ENCODE assay signal across 15 mouse cellular contexts in the genomic region with DNA sequence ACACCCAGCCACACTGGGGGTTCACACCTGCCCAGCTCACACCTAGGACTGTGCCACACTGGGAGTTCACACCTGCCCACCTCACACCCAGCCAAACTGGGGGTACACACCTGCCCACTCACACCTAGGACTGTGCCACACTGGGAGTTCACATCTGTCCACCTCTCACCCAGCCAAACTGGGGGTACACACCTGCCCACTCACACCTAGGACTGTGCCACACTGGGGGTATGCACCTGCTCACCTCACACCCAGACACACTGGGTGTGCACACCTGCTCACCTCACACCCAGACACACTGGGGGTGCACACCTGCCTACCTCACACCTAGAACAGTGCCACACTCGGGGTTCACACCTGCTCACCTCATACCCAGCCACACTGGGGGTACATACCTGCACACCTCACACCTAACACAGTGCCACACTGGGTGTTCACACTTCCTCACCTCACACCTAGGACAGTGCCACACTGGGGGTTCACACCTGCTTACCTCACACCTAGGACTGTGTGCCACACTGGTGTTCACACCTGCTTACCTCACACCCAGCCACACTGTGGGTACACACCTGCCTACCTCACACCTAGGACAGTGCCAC. TPM values are rescaled to one million over a fixed set of nuclear protein-coding genes. Genes with fewer than 3 reads are reported as not detected.
A peak's percentile ranks its signal among the peaks of the same experiment; 100 is the strongest.
DNase-seq lines count a peak whose midpoint lies in the region; ATAC-seq and TF ChIP-seq lines count a peak whose summit lies in the region.
"Had no signal": no experiment of that assay in that cellular context is flagged by ENCODE, and none has a peak within 500 bp of the region (broad histone marks: within the 10 kb centered on the region; RNA-seq: fewer than 3 reads in every experiment).

No protein-coding gene starts in this region.

- no peaks in the 10 kb centered on the region for H3K4me1 ChIP-seq in intestine, embryonic 14.5 days (replicated peaks; ENCODE audit: control insufficient read depth, insufficient read depth, low read length)
- H3K4me1 ChIP-seq in intestine, postnatal 0 days (replicated peaks; ENCODE audit: control insufficient read depth, insufficient read depth, low read length) = no peaks in the 10 kb centered on the region
- H3K4me1 ChIP-seq in neural tube, embryonic 11.5 days (ENCODE audit: control insufficient read depth, insufficient read depth, low read length) = no peaks in the 10 kb centered on the region
- H3K4me1 ChIP-seq in midbrain, embryonic 12.5 days = no peaks in the 10 kb centered on the region
- peaks cover 4% of the 10 kb centered on the region for H3K4me1 ChIP-seq in thymus, adult 2 months (replicated peaks; ENCODE audit: control insufficient read depth, insufficient read depth, low read length)

- intact Hi-C loops in left cerebral cortex, postnatal 10 days (cut with DNase I) = no loop called here

- no peak for DNase-seq in intestine, embryonic 14.5 days (ENCODE audit: low spot score)
- no peak for DNase-seq in neural tube, embryonic 11.5 days (ENCODE audit: low spot score)
- DNase-seq in neural tube, embryonic 10.5 days (ENCODE audit: extremely low spot score, low spot score) = no peak
- DNase-seq in thymus, adult 2 months = no peak
- DNase-seq in right cerebral cortex, adult 18-20 months = no peak
- no peak for DNase-seq in left cerebral cortex, postnatal 10 days (ENCODE audit: extremely low spot score in 1 of 2, low spot score in 2 of 2)
- DNase-seq: cerebellum, adult 9-11 months; kidney, adult 8-10 months; lung, postnatal 4 days; thymus, postnatal 36 days had no signal

- no peaks in the 10 kb centered on the region for H3K36me3 ChIP-seq in intestine, embryonic 14.5 days (ENCODE audit: control insufficient read depth, insufficient read depth, low read length)
- no peaks in the 10 kb centered on the region for H3K36me3 ChIP-seq in intestine, postnatal 0 days (ENCODE audit: control insufficient read depth, insufficient read depth)
- H3K36me3 ChIP-seq in neural tube, embryonic 11.5 days (ENCODE audit: control insufficient read depth, insufficient read depth, low read length) = no peaks in the 10 kb centered on the region
- no peaks in the 10 kb centered on the region for H3K36me3 ChIP-seq in midbrain, embryonic 12.5 days
- H3K36me3 ChIP-seq in thymus, adult 2 months (ENCODE audit: control insufficient read depth, insufficient read depth, low read length) = no peaks in the 10 kb centered on the region

- TF ChIP-seq POLR2A in thymus, adult 2 months (IDR thresholded peaks at IDR 0.05; ENCODE audit: control insufficient read depth, extremely low read depth, insufficient read depth, low read length, poor library complexity) = no peak

- no peak for TF ChIP-seq CTCF in intestine, postnatal 0 days (IDR thresholded peaks at IDR 0.05; ENCODE audit: low read depth)
- TF ChIP-seq CTCF in thymus, adult 2 months (IDR thresholded peaks at IDR 0.05; ENCODE audit: borderline replicate concordance, control insufficient read depth, extremely low read depth, insufficient read depth, low read length, poor library complexity) = no peak

- no peaks in the 10 kb centered on the region for H3K27me3 ChIP-seq in intestine, embryonic 14.5 days (replicated peaks; ENCODE audit: control insufficient read depth, insufficient read depth, low read length)
- H3K27me3 ChIP-seq in intestine, postnatal 0 days (replicated peaks; ENCODE audit: control insufficient read depth, insufficient read depth, low read length) = peaks cover 4% of the 10 kb centered on the region; the same call in 1 of the 2 replicates
- H3K27me3 ChIP-seq in neural tube, embryonic 11.5 days (ENCODE audit: control insufficient read depth, insufficient read depth, low read length) = no peaks in the 10 kb centered on the region
- no peaks in the 10 kb centered on the region for H3K27me3 ChIP-seq in midbrain, embryonic 12.5 days
- H3K27me3 ChIP-seq in thymus, adult 2 months (ENCODE audit: control insufficient read depth, insufficient read depth, low read length) = no peaks in the 10 kb centered on the region

- ATAC-seq in intestine, embryonic 14.5 days (replicated peaks; ENCODE audit: low FRiP score, low TSS enrichment, low read depth) = 0 out of 2 replicates have a peak, but pooled peaks have one; percentile 25
- no peak for ATAC-seq in intestine, postnatal 0 days
- peak; percentile 41; the same call in 1 of the 2 replicates for ATAC-seq in neural tube, embryonic 11.5 days (ENCODE audit: insufficient read depth, low FRiP score, low TSS enrichment)
- 0 out of 2 replicates have a peak, but pooled peaks have one; percentile 19 for ATAC-seq in midbrain, embryonic 12.5 days (ENCODE audit: low FRiP score, low read depth)

- WGBS in intestine, embryonic 14.5 days = 59% methylated on average over 1 of the region's 1 CpGs
- 57% methylated on average over 1 of the region's 1 CpGs for WGBS in intestine, postnatal 0 days
- WGBS in neural tube, embryonic 11.5 days = 56% methylated on average over 1 of the region's 1 CpGs
- 41% methylated on average over 1 of the region's 1 CpGs for WGBS in midbrain, embryonic 12.5 days
- 69% methylated on average over 1 of the region's 1 CpGs for whole genome bisulfite sequencing in thymus, adult 2 months

- H3K4me2 ChIP-seq in intestine, embryonic 14.5 days (ENCODE audit: low read length) = no peak overlapping the region
- no peak overlapping the region for H3K4me2 ChIP-seq in intestine, postnatal 0 days (replicated peaks; ENCODE audit: low read depth)
- no peak overlapping the region for H3K4me2 ChIP-seq in neural tube, embryonic 11.5 days (ENCODE audit: low read depth)
- no peak overlapping the region for H3K4me2 ChIP-seq in midbrain, embryonic 12.5 days (replicated peaks)

- no peak overlapping the region for H3K27ac ChIP-seq in intestine, embryonic 14.5 days (ENCODE audit: low read depth)
- H3K27ac ChIP-seq in intestine, postnatal 0 days (ENCODE audit: low read depth, low read length) = no peak overlapping the region
- no peak overlapping the region for H3K27ac ChIP-seq in neural tube, embryonic 11.5 days (ENCODE audit: low read depth, low read length)
- no peak overlapping the region for H3K27ac ChIP-seq in midbrain, embryonic 12.5 days (replicated peaks)
- H3K27ac ChIP-seq in thymus, adult 2 months (ENCODE audit: control insufficient read depth, insufficient read depth, low read length) = no peak overlapping the region

- no peak overlapping the region for H3K4me3 ChIP-seq in intestine, embryonic 14.5 days (ENCODE audit: low read depth, low read length)
- H3K4me3 ChIP-seq in intestine, postnatal 0 days (ENCODE audit: low read depth, low read length) = no peak overlapping the region
- H3K4me3 ChIP-seq in neural tube, embryonic 11.5 days (ENCODE audit: low read depth, low read length) = no peak overlapping the region
- H3K4me3 ChIP-seq in midbrain, embryonic 12.5 days = no peak overlapping the region
- H3K4me3 ChIP-seq in thymus, adult 2 months (ENCODE audit: control insufficient read depth, insufficient read depth, low read length) = no peak overlapping the region

- 0 out of 2 replicates have a peak, but pooled peaks cover 2% of the 10 kb centered on the region for H3K9me3 ChIP-seq in intestine, embryonic 14.5 days (ENCODE audit: control insufficient read depth, low read length)
- H3K9me3 ChIP-seq in intestine, postnatal 0 days (ENCODE audit: control insufficient read depth) = no peaks in the 10 kb centered on the region
- no peaks in the 10 kb centered on the region for H3K9me3 ChIP-seq in neural tube, embryonic 11.5 days (ENCODE audit: control insufficient read depth, low read length)
- no peaks in the 10 kb centered on the region for H3K9me3 ChIP-seq in midbrain, embryonic 12.5 days

- H3K9ac ChIP-seq in intestine, embryonic 14.5 days (ENCODE audit: low read length) = no peak overlapping the region
- no peak overlapping the region for H3K9ac ChIP-seq in intestine, postnatal 0 days (ENCODE audit: low read depth, low read length)
- no peak overlapping the region for H3K9ac ChIP-seq in neural tube, embryonic 11.5 days (ENCODE audit: low read length)
- no peak overlapping the region for H3K9ac ChIP-seq in midbrain, embryonic 12.5 days (replicated peaks)

RNA-seq across cellular contexts. Expression of a gene that starts 35.3 kb away (rescaled TPM):
- polyA plus RNA-seq in intestine, embryonic 14.5 days (2014; fragmentation: Nextera tagmentation; extraction: Ambion mirVana) = not detected in 2 replicates
- polyA plus RNA-seq in intestine, postnatal 0 days (2015; fragmentation: Nextera tagmentation; extraction: Ambion mirVana) = 0.34 TPM in 1 of 2 replicates, not detected in the other
- polyA plus RNA-seq in neural tube, embryonic 11.5 days (2014; fragmentation: Nextera tagmentation; extraction: Ambion mirVana) = not detected in 2 replicates
- polyA plus RNA-seq in midbrain, embryonic 12.5 days (2016; fragmentation: Nextera tagmentation; extraction: Ambion mirVana) = not detected in 2 replicates
- 0.31 and 0.62 TPM in 2 replicates for polyA plus RNA-seq in thymus, adult 2 months (2012; rRNA removed)
- under 1 TPM; 0.87 to 0.97 TPM for total RNA-seq in left cerebral cortex, postnatal 10 days (2021)
- total RNA-seq: gastrocnemius, adult 18-20 months; neutrophil, adult 5-6 weeks had no signal
- polyA plus RNA-seq: heart, embryonic 14.5 days had no signal

RNA-seq across cellular contexts. Expression of a gene that starts 35.9 kb away (rescaled TPM):
- polyA plus RNA-seq in intestine, embryonic 14.5 days (2014; fragmentation: Nextera tagmentation; extraction: Ambion mirVana) = 3.9 and 5.9 TPM in 2 replicates
- 22.8 and 23.3 TPM in 2 replicates for polyA plus RNA-seq in intestine, postnatal 0 days (2015; fragmentation: Nextera tagmentation; extraction: Ambion mirVana)
- polyA plus RNA-seq in neural tube, embryonic 11.5 days (2014; fragmentation: Nextera tagmentation; extraction: Ambion mirVana) = 0.45 and 0.57 TPM in 2 replicates
- 0.18 and 0.26 TPM in 2 replicates for polyA plus RNA-seq in midbrain, embryonic 12.5 days (2016; fragmentation: Nextera tagmentation; extraction: Ambion mirVana)
- 6.5 and 7.0 TPM in 2 replicates for polyA plus RNA-seq in thymus, adult 2 months (2012; rRNA removed)
- 10 to 100 TPM; 11.8 TPM for total RNA-seq in left cerebral cortex, postnatal 10 days (2021)
